Mouse (Mus musculus) common myeloid progenitor, adult 5-6 weeks (primary cell): ENCODE results near the gene Hist1h3a. TPM values are rescaled to one million over a fixed set of nuclear protein-coding genes. Genes with fewer than 3 reads are reported as not detected.
A peak's percentile ranks its signal among the peaks of the same experiment; 100 is the strongest.
"Not testable (repeated sequence)": the region's sequence is repeated elsewhere in the genome, so short reads cannot be mapped to it uniquely, and the experiment has no call there.

Source experiments
- ATAC-seq: replicated peaks from 2 replicates; pipeline ENCODE4 v1.8.0; 2016; ENCODE audit warnings: low read depth, mild to moderate bottlenecking, moderate TSS enrichment, inconsistent platforms; ENCODE audit not compliant: poor library complexity, severe bottlenecking
- total RNA-seq: library from RNA; stranded (forward); fragments of 200-1000, 187-1606 nt; gene quantifications from 2 replicates; pipeline ENCODE4 v1.2.3, GENCODE M21; 2017

Hist1h3a gene
- 599 and 655 TPM in 2 replicates for total RNA-seq

GRCm38 (mm10) chr13:23761871-23762821, at the start of gene Hist1h3a:
Hist1h3a (minus strand) TSS chr13:23762386.
- ATAC-seq = peak; percentile 39

DNA sequence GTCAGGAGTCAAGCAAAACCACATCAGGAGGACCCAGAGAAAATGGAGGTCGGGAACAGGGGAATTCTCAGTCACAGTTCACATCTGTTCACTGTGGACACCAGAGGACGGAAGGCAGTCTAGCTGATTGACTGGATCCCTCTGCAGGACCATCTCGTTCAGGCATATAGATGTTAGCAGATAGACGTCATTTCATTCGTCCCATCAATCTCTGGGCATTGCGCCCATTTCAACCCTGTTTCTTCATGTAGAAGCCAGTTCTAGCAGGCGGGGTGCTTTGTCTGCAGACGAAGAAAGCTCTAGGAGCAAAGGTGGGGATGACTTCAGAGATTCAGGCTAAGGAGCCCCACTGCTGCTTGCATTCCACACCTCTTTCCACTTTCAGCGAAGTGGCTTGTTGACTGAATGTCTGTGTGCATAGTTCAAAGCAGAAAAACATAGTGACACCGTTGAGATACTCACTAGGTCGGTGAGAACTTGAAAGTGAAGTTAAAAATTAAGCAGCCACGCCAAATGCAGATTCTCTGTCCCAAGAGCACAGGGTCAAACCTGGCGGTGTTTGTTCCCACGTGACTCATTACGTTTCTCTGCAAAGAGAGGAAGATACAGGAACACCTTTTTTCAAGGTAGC, 44.4 kb upstream of the Hist1h3a start, which contains the start of gene Slc17a2:
Gene Slc17a2 (plus strand): TSS at position 572 of the 631 bp plus-strand sequence.
- ATAC-seq = no peak

DNA sequence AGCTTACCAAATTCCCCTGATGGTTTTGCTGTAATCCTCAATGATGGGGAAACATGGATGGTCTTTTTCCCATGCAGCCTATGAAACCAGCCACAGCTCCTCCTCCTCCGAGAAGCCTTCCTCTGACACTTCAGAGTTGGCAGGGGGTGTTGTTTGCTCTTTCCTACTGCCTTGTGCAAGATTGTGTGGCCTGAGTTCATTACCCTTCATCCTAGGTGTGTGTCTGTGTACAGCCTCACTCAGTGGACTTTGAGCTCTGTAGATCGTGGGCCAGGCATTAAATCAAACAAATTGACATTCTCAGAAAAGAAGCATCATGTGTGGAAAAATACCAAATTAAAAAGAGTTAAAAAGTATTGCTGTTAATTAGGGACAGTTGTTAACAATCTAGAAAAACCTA, 42.3 kb upstream of the Hist1h3a start:
- ATAC-seq = no peak

GRCm38 (mm10) chr13:23799405-23799804, 37.2 kb upstream of the Hist1h3a start:
- ATAC-seq = peak; percentile 94

DNA sequence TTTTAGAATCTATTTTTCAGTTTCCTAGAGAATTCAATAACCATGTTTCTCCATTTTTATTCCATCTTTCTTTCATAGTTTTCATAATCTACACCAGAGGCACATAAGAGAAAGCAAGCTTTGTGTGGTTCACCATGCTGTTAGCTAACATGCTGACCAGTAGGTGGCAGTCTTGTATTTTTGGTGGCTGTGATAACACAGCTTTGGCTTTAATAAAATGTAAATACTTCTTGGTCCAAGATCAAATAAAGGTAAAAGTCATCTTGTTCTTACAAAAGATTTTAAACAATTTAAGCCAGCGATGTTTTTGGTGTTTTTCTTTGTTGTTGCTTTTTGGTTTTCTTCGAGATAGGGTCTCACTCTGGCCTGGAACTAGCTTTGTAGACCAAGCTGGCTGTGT, 30.3 kb upstream of the Hist1h3a start:
- peak; percentile 87 for ATAC-seq

DNA sequence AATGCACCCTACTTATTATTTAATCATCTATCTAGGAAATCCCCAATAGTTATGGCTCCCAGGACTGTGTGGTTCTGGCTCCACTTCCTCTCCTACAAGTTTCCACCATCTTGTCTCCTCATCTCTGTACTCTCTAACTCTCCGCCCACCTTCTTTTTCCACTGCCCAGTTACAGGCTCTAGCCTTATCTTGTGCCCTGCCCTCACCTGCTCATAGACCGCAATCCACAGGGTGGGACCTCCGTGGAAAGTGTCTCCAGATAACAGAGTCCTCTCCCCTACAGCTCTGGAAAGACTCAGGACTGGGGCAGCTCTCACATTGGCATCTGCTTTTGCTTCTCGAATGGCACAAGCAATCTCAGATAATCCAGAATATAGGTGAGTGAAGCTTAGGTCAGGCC, 16.8 kb upstream of the Hist1h3a start:
- no peak for ATAC-seq

DNA sequence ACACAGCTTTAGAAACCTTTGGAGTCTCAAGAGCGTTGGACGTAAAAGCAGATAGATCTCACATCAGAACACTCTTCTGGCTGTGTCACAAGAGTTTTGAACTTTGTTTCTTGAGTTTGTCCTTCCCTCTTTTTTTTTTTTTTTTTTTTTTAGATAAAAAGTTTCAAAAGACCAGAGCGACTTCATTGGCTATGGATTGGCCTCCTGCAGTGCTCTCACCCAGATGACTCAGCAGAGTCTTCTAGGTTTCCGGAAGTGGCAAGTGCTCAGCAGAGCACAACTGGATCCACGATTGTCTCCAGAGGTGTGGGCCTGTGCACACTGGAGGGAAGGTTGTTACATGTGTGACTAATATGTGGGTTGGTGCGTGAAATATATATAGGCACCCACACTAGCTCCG, 16.2 kb upstream of the Hist1h3a start:
- no peak for ATAC-seq

- peak; percentile 80 for ATAC-seq
These were observed 10.6 kb upstream of the Hist1h3a start for GRCm38 (mm10) chr13:23772561-23773313.

- ATAC-seq = not testable (repeated sequence)
These were observed 7.4 kb upstream of the Hist1h3a start, which contains the start of gene Trim38 for GRCm38 (mm10) chr13:23769613-23770012. Trim38 (plus strand) TSS chr13:23769913.

GRCm38 (mm10) chr13:23768834-23769397, 6.7 kb upstream of the Hist1h3a start:
- ATAC-seq = peak; percentile 52

GRCm38 (mm10) chr13:23766772-23767171, 4.6 kb upstream of the Hist1h3a start:
- ATAC-seq = no peak

- no peak for ATAC-seq
These were observed 3.0 kb upstream of the Hist1h3a start for GRCm38 (mm10) chr13:23765172-23765513.

- no peak for ATAC-seq
These were observed 2.4 kb upstream of the Hist1h3a start for GRCm38 (mm10) chr13:23764324-23765171.

- peak; percentile 45 for ATAC-seq
These were observed 1.6 kb upstream of the Hist1h3a start, which contains the start of gene Hist1h1a for GRCm38 (mm10) chr13:23763586-23764323. Hist1h1a (plus strand) TSS chr13:23763666.

GRCm38 (mm10) chr13:23763242-23763585, 1.0 kb upstream of the Hist1h3a start:
- no peak for ATAC-seq

- peak; percentile 31 for ATAC-seq
These were observed 968 bp downstream of the Hist1h3a start, which contains the start of gene Hist1h4a for GRCm38 (mm10) chr13:23760972-23761864. Hist1h4a (minus strand) TSS chr13:23761230.

DNA sequence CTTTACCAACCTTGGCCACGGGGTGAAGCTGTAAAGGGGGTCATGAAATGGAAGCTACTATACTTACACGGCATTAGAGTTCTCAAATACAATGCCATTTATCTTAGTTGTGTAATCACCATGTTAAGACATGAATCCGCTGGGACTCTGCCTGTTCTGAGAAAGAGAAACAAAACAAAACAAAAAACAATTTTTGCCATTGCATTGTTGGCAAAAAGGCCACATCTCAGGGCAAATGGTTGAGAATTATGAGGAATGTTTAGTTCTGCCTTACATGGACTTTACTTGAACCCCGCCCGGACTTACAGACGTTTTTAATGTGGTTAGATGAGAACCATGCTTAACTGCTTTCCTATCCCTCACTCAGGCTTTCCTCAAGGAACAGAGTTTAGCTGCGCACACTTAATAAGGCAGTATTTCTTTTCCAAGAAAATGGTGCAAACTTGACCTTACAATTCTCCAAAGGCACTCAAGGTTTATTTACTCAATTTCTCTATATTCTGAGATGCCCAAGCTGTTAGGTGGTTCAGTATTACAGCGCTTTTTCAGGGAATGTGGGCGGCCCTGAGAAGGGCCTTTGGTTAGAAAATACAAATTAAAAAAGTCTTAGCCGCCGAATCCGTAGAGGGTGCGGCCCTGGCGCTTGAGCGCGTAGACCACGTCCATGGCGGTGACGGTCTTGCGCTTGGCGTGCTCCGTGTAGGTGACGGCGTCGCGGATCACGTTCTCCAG, 1.8 kb downstream of the Hist1h3a start:
- ATAC-seq = no peak
